Mouse (Mus musculus): ENCODE measurements at regions not wholly inside any gene's neighbourhood (a gene's known extent, or its start where the extent isn't known, plus 50 kb on each side); places are given as distances from the start of the nearest gene placed in this dataset.

DNA sequence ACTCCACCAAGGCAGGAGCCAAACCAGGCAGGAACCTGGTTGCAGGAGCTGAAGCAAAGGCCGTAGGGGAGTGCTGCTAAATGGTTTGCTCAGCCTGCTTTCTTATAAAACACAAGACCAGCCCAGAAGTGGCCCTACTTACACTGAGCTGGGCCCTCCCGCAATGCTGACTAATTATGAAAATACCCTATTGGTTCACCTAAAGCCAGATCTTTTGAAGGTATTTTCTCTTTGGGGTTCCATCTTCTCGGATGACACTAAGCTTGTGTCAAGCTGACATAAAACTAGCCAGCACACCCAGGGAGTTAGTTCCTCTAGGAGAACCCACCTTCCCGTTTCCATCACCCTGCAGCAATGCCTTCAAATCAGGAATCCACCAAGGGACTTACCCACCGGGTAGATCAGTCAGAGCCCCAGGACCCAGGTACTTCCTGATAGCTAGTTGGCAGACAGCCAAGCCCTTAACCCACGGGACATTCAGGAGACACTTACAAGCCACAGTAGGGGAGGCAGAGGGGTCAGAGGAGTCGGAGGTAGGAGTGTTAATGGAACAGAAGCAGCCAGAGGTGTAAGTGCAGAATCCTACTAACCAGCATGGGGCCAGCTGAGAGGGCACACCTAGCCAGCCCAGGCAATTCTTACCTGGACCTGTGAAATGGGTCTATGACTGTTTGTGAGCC, 158.9 kb downstream of the Rab11fip4 start:
- in situ Hi-C loops (cut with MboI; ENCODE audit: low pct_unique_long_range_greater_than_20kb in 1 of 2, low sequenced_read_pairs in 2 of 2, unreplicated experiment in 1 of 2), result no loop called here

GRCm38 (mm10) chr11:79749141-79749540, 158.1 kb downstream of the Rab11fip4 start:
- in situ Hi-C loops (cut with MboI; ENCODE audit: low pct_unique_long_range_greater_than_20kb in 1 of 2, low sequenced_read_pairs in 2 of 2, unreplicated experiment in 1 of 2), result no loop called here

GRCm38 (mm10) chr11:79748606-79749125, 157.7 kb downstream of the Rab11fip4 start:
- in situ Hi-C loops (cut with MboI; ENCODE audit: low pct_unique_long_range_greater_than_20kb in 1 of 2, low sequenced_read_pairs in 2 of 2, unreplicated experiment in 1 of 2), result no loop called here

- in situ Hi-C loops (cut with MboI; ENCODE audit: low pct_unique_long_range_greater_than_20kb in 1 of 2, low sequenced_read_pairs in 2 of 2, unreplicated experiment in 1 of 2), result no loop called here
Observed at GRCm38 (mm10) chr11:79747801-79748200, 156.8 kb downstream of the Rab11fip4 start.

Data from mouse embryonic stem cell (cell line).